Mouse (Mus musculus): ENCODE data around the gene Ptpn21. TPM values are rescaled to one million over a fixed set of nuclear protein-coding genes. Genes with fewer than 3 reads are reported as not detected.
A peak's percentile ranks its signal among the peaks of the same experiment; 100 is the strongest.

Gene Ptpn21
- total and polyA plus RNA-seq, 2 experiments from 2014 or later = 5.4 to 16.0 TPM

DNA sequence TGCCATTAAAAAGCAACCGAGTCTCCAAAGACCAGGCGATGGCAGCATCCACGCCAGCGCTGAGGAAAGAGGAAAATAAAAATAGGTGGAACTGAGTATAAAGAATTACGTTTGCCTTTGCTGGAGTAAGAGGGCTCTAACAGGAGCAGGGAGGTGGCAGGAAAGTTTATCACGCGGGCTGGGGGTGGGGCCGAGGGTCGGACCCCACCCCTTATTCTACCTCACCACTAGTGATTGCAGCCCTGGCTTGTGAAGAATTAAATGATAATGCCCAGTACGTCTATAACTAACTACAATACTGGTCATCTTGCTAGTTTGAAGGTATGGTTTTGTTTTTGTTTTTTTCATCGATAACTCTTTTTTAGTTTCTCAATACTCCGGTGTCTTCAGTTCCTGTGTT lies 3.4 kb downstream of the Ptpn21 start:
- Histone ChIP-seq H3K4me1 (ENCODE audit: control insufficient read depth, insufficient read depth) (peaks cover 24% of the 10 kb centered on the region), H3K4me2 (ENCODE audit: low read depth, low read length) (peak overlapping the region; percentile 78), H3K9me3 (replicated peaks; ENCODE audit: control insufficient read depth, low read length) (no peaks in the 10 kb centered on the region), H3K4me3 (ENCODE audit: low read depth, low read length) (peak overlapping the region; percentile 68), H3K36me3 (replicated peaks; ENCODE audit: control insufficient read depth, insufficient read depth, low read length) (no peaks in the 10 kb centered on the region; the same call in 1 of the 2 replicates), H3K27me3 (ENCODE audit: control insufficient read depth, insufficient read depth, low read length) (no peaks in the 10 kb centered on the region), H3K27ac (ENCODE audit: low read depth) (no peak overlapping the region), H3K9ac (replicated peaks; ENCODE audit: low read depth, low read length) (peak overlapping the region; percentile 57)
- ATAC-seq (ENCODE audit: insufficient read depth, low read depth) (no peak), DNase-seq (ENCODE audit: low spot score) (no peak)
- WGBS = 21% methylated on average over 12 of the region's 12 CpGs
- TF ChIP-seq CTCF (IDR thresholded peaks at IDR 0.05; ENCODE audit: low read depth) (no peak), EP300 (IDR thresholded peaks at IDR 0.05; ENCODE audit: low read depth) (no peak)

- no peaks in the 10 kb centered on the region; the same call in 1 of the 2 replicates for H3K36me3 ChIP-seq (replicated peaks; ENCODE audit: control insufficient read depth, insufficient read depth, low read length)
- TF ChIP-seq CTCF (IDR thresholded peaks at IDR 0.05; ENCODE audit: low read depth) (no peak), EP300 (IDR thresholded peaks at IDR 0.05; ENCODE audit: low read depth) (no peak)
- ATAC-seq (ENCODE audit: insufficient read depth, low read depth) (no peak), DNase-seq (ENCODE audit: low spot score) (no peak)
- H3K9me3 ChIP-seq (replicated peaks; ENCODE audit: control insufficient read depth, low read length) = no peaks in the 10 kb centered on the region
- H3K4me3 ChIP-seq (ENCODE audit: low read depth, low read length) = no peak overlapping the region
- WGBS = 63% methylated on average over 3 of the region's 3 CpGs
- H3K4me1 ChIP-seq (ENCODE audit: control insufficient read depth, insufficient read depth) = peaks cover 22% of the 10 kb centered on the region
- H3K4me2 ChIP-seq (ENCODE audit: low read depth, low read length) = peak overlapping the region; percentile 78
- no peak overlapping the region for H3K27ac ChIP-seq (ENCODE audit: low read depth)
- no peak overlapping the region for H3K9ac ChIP-seq (replicated peaks; ENCODE audit: low read depth, low read length)
- H3K27me3 ChIP-seq (ENCODE audit: control insufficient read depth, insufficient read depth, low read length) = no peaks in the 10 kb centered on the region
Observed at GRCm38 (mm10) chr12:98733165-98733564, 4.0 kb downstream of the Ptpn21 start.

- Histone ChIP-seq H3K4me2 (ENCODE audit: low read depth, low read length) (no peak overlapping the region), H3K9ac (replicated peaks; ENCODE audit: low read depth, low read length) (no peak overlapping the region), H3K4me3 (ENCODE audit: low read depth, low read length) (no peak overlapping the region), H3K36me3 (replicated peaks; ENCODE audit: control insufficient read depth, insufficient read depth, low read length) (no peaks in the 10 kb centered on the region; the same call in 1 of the 2 replicates), H3K27ac (ENCODE audit: low read depth) (no peak overlapping the region), H3K4me1 (ENCODE audit: control insufficient read depth, insufficient read depth) (peaks cover 20% of the 10 kb centered on the region), H3K27me3 (ENCODE audit: control insufficient read depth, insufficient read depth, low read length) (no peaks in the 10 kb centered on the region), H3K9me3 (replicated peaks; ENCODE audit: control insufficient read depth, low read length) (no peaks in the 10 kb centered on the region)
- TF ChIP-seq EP300 (IDR thresholded peaks at IDR 0.05; ENCODE audit: low read depth) = no peak
- TF ChIP-seq CTCF (IDR thresholded peaks at IDR 0.05; ENCODE audit: low read depth) = no peak
- ATAC-seq (ENCODE audit: insufficient read depth, low read depth) = no peak
- DNase-seq (ENCODE audit: low spot score) = no peak
- 87% methylated on average over 11 of the region's 11 CpGs for WGBS
Observed at GRCm38 (mm10) chr12:98730682-98731081, 6.5 kb downstream of the Ptpn21 start.

DNA sequence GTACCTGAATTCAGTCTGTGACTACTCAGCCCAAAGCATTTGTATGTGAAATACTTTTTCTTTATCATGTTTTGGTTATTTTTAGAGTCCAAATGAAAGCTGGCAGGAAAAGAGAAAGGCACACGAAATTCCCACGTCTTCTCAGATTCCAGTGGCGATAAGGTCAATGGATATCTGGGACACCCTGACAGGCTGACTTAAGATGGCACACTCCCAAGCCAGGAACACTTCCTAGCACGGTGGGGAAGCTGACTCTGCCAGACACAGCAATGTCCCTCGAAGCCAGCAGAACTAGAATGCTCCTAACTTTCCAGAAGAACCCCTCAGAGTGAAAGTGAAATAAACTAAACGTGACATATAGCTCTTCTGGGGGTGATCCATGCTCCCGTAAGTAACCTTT lies 10.0 kb downstream of the Ptpn21 start:
- DNase-seq (ENCODE audit: low spot score) (no peak), ATAC-seq (ENCODE audit: insufficient read depth, low read depth) (no peak)
- Histone ChIP-seq H3K4me3 (ENCODE audit: low read depth, low read length) (no peak overlapping the region), H3K27me3 (ENCODE audit: control insufficient read depth, insufficient read depth, low read length) (no peaks in the 10 kb centered on the region), H3K36me3 (replicated peaks; ENCODE audit: control insufficient read depth, insufficient read depth, low read length) (no peaks in the 10 kb centered on the region; the same call in 1 of the 2 replicates), H3K9ac (replicated peaks; ENCODE audit: low read depth, low read length) (no peak overlapping the region; the same call in 1 of the 2 replicates), H3K9me3 (replicated peaks; ENCODE audit: control insufficient read depth, low read length) (no peaks in the 10 kb centered on the region), H3K27ac (ENCODE audit: low read depth) (no peak overlapping the region), H3K4me1 (ENCODE audit: control insufficient read depth, insufficient read depth) (0 out of 2 replicates have a peak, but pooled peaks cover 7% of the 10 kb centered on the region), H3K4me2 (ENCODE audit: low read depth, low read length) (no peak overlapping the region)
- no peak for TF ChIP-seq EP300 (IDR thresholded peaks at IDR 0.05; ENCODE audit: low read depth)
- no peak for TF ChIP-seq CTCF (IDR thresholded peaks at IDR 0.05; ENCODE audit: low read depth)
- 40% methylated on average over 7 of the region's 7 CpGs for WGBS

DNA sequence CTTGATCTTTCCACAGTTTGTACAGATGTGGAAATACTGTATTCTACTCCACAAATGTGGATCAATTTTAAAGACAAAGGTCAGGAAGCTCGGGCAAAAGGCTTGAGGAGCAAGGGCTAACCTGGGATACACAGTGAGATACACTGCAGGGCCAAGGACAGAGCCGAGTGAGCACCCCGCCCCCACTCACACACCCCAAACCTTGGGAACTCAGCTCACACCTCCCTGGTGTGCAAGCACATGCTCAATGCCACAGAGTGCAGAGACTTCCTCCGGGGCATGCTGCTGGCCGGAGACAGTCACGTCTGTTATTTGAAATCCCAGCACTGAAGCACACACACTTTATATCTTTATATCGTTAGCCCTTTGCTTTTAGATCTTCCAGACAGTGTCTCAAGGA lies 11.1 kb downstream of the Ptpn21 start:
- Histone ChIP-seq H3K4me1 (ENCODE audit: control insufficient read depth, insufficient read depth) (0 out of 2 replicates have a peak, but pooled peaks cover 12% of the 10 kb centered on the region), H3K27ac (ENCODE audit: low read depth) (no peak overlapping the region), H3K9me3 (replicated peaks; ENCODE audit: control insufficient read depth, low read length) (no peaks in the 10 kb centered on the region), H3K9ac (replicated peaks; ENCODE audit: low read depth, low read length) (no peak overlapping the region), H3K27me3 (ENCODE audit: control insufficient read depth, insufficient read depth, low read length) (no peaks in the 10 kb centered on the region), H3K4me2 (ENCODE audit: low read depth, low read length) (no peak overlapping the region), H3K36me3 (replicated peaks; ENCODE audit: control insufficient read depth, insufficient read depth, low read length) (no peaks in the 10 kb centered on the region), H3K4me3 (ENCODE audit: low read depth, low read length) (no peak overlapping the region)
- WGBS = 79% methylated on average over 7 of the region's 7 CpGs
- DNase-seq (ENCODE audit: low spot score) (no peak), ATAC-seq (ENCODE audit: insufficient read depth, low read depth) (no peak)
- TF ChIP-seq CTCF (IDR thresholded peaks at IDR 0.05; ENCODE audit: low read depth) (no peak), EP300 (IDR thresholded peaks at IDR 0.05; ENCODE audit: low read depth) (no peak)

DNA sequence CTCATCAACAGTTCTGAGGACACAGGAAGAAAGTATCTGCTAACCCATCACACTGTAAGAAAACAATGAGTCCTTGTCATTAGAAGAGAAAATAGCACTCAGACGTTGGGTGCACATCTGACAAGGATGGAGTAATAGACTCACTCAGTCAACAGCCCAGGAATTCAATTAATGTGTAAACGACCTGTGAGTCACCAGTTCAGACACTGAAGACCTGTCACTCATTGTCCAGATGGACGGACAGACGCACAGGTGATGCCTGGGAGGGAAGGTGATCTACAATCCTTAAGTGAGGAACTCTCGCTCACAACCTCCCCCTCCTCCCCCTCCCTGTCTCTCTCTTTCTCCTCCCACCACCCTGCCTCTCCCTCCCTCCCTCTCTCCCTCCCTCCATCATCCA lies 12.2 kb downstream of the Ptpn21 start:
- 61% methylated on average over 5 of the region's 5 CpGs for WGBS
- Histone ChIP-seq H3K9me3 (replicated peaks; ENCODE audit: control insufficient read depth, low read length) (no peaks in the 10 kb centered on the region), H3K27me3 (ENCODE audit: control insufficient read depth, insufficient read depth, low read length) (no peaks in the 10 kb centered on the region), H3K9ac (replicated peaks; ENCODE audit: low read depth, low read length) (no peak overlapping the region), H3K27ac (ENCODE audit: low read depth) (no peak overlapping the region), H3K4me3 (ENCODE audit: low read depth, low read length) (no peak overlapping the region), H3K36me3 (replicated peaks; ENCODE audit: control insufficient read depth, insufficient read depth, low read length) (no peaks in the 10 kb centered on the region), H3K4me1 (ENCODE audit: control insufficient read depth, insufficient read depth) (peaks cover 22% of the 10 kb centered on the region), H3K4me2 (ENCODE audit: low read depth, low read length) (no peak overlapping the region)
- DNase-seq (ENCODE audit: low spot score) = no peak
- TF ChIP-seq CTCF (IDR thresholded peaks at IDR 0.05; ENCODE audit: low read depth) (no peak), EP300 (IDR thresholded peaks at IDR 0.05; ENCODE audit: low read depth) (no peak)
- no peak for ATAC-seq (ENCODE audit: insufficient read depth, low read depth)
